Mouse (Mus musculus): ENCODE measurements around the gene Pxt1.
"Not testable (repeated sequence)": the region's sequence is repeated elsewhere in the genome, so short reads cannot be mapped to it uniquely, and the experiment has no call there.

Gene Pxt1

DNA sequence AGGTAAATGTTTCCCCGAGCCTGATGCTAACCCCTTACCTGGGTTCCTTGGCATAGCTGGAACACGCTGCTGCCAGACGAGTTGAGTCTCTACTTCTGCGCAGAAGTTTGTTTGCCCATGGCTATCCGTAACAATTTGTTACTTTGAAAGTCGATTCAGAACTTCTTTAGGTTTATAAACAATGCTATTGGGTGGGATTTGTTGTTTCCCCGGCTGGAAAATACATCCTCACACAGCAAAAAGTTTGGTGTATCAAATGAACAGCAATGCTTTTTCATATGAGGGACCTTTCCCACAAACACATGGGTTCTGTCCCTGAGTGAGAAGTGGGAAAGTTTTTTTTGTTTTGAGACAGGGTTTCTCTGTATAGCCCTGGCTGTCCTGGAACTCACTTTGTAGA, at the start of gene Pxt1:
Pxt1 (minus strand) TSS at position 101 of the 400 bp plus-strand sequence.
- DNase-seq: no peak

DNA sequence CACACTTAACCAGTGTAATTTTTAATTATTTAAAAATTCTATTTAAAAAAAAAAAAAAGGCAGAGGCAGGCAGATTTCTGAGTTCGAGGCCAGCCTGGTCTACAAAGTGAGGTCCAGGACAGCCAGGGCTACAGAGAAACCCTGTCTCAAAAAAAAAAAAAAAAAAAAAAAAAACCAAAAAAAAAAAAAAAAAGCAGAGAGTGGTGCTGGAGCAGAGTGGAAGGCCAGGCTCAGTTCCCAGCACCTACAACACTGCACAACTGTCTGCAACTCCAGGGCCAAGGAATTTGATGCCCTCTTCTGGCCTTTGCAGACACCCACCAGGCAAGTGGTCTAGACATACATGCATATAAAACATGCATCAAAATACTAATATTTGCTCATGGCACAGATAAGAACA, 49.4 kb upstream of the Pxt1 start:
- DNase-seq: not testable (repeated sequence)

DNA sequence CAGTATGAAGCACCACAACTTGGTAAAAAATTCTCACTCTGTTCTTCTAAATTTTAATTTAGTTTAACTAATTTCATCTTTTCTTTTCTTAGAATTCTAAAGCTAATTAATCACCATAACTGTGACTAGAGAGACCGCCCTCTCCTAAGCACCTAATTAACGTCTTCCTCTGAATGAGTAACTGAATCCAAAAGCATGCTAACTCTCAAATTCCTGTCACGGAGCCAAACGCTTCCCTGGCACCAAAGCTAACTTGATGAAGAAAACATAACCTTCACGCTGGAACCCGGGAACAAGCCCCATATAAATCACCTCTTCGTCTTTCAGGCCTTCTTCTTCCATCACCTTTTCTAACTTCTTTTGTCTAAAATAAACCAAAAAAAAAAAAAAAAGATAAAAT, 48.5 kb upstream of the Pxt1 start:
- peak; percentile 28 for DNase-seq

GRCm38 (mm10) chr17:28991286-28991685, 47.6 kb upstream of the Pxt1 start:
- no peak for DNase-seq

GRCm38 (mm10) chr17:28990060-28990459, 46.4 kb upstream of the Pxt1 start:
- DNase-seq: no peak

DNA sequence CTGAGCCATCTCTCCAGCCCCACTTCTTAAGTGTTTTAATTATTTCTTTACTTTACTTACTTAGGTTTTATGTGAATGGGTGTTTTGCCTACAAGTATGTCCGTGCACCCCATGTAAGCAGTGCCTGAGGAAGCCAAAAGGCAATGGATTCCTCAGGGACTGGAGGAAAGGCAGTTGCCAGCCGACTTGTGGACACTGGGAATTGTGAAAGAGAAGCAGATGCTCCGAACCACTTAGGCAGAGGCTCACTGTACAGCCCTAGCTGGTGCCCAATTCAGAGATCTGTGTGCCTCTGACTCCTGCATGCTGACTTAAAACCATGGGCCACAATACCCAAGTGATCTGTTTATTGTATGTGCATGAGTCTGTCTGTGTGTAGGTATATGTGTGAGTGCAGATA, 45.4 kb upstream of the Pxt1 start:
- no peak for DNase-seq

GRCm38 (mm10) chr17:28988291-28988690, 44.7 kb upstream of the Pxt1 start:
- no peak for DNase-seq

DNA sequence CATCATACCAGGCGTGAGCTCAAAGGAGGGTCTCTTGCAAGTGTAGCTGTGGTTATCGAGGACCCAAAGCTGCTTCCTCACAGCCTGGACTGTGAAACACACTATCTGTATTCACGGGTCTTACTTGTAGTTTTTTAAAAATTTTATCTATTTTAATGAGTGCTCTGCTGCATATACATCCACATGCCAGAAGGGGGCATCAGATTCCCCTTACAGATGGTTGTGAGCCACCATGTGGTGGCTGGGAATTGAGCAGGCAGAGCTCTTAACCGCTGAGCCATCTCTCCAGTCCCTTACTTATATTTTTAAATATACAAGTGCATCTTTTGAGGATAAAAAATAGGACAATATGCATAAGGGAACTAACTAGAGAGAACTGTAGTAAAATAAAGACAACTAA, 44.1 kb upstream of the Pxt1 start:
- peak; percentile 22 for DNase-seq

GRCm38 (mm10) chr17:28986833-28987232, 43.2 kb upstream of the Pxt1 start:
- DNase-seq: no peak

GRCm38 (mm10) chr17:28984724-28985420, 41.2 kb upstream of the Pxt1 start:
- DNase-seq: no peak

DNA sequence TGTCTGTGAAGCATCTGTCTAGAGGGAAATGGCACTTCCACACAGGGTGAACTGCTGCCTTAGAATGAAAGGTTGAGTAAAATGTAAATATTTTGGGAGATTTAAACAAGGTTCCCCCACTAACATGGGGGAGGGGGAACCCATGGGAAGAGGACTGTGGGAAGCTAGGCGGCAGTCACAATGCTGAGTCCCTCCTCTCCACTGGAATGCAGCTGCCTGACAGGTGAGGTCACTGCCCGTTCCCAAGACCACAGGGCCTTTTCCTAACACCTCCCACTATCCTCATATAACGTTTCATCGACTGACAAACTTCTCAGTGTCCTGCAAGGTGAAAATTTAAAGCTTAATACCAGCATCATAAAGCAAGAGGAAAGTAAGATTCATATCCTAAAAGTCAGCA, 39.0 kb upstream of the Pxt1 start:
- DNase-seq: no peak

- DNase-seq: no peak
Observed at GRCm38 (mm10) chr17:28981081-28981480, 37.4 kb upstream of the Pxt1 start.

GRCm38 (mm10) chr17:28979091-28979490, 35.5 kb upstream of the Pxt1 start:
- no peak for DNase-seq

DNA sequence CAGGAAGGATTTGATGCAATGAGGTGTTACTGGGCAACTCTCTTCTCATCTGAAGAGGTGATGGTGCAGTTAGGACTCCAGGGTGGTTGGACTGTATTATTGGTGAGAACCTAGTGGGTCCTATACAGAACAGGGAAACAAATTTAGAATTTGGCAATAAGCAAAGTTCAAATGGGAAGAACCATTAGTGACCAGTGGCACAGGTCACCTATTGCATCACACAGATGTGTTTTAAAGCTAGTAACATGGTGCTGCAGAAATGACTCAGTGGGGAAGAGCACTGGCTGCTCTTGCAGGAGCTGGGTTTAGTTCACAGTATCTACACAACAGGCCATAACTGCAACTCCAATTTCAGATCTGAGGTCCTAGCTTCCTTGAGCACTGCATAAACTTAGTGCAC, 26.5 kb upstream of the Pxt1 start:
- no peak for DNase-seq

DNA sequence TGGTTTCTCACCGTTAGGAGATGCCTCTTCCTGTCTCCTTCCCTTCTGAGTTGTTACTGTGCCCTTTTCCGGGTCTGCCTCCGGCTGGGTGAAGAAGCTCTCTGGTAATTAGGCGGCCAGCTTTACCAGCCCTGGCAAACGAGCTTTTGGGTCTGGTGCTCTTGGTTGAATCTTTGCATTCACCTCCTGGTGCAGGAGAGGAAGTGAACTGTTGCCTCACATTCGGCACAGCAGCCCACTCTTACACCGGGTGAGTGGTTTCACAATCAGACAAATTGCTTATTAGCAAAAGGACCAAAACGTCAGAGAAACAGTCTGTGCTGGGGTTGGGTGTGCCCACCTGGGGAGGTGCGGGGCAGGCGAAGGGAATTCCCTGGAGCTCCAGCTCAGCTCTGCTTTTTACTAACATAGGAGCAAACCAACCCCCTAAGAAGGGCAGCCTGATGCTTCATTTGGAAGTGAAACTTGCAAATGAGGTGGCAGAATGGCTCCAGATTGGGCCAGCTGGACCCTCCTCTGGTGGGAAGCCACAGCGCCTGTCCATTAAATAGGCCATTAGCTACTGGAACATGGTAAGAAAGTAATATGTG, 23.5 kb upstream of the Pxt1 start:
- DNase-seq: no peak

GRCm38 (mm10) chr17:28961596-28961995, 18.0 kb upstream of the Pxt1 start:
- DNase-seq: no peak

DNA sequence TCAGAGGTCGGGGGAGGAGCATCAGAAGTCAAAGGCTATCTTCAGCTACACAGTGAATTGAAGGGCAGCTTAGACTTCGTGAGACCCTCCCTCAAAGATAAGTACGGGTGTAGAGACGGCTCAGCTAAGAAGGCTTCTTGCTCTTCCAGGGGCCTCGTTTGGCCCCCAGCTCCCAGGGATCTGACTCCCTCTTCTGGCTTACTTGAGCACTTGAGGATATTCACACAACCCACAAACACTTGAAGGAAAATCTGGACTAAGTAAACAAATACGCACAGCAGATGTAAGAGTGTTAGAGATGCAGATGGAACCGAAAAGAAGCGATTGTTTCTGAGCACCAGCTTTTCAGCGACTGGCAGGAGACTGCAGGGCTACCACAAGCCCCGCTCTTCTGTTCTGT, 17.0 kb upstream of the Pxt1 start:
- DNase-seq: no peak

- DNase-seq: no peak
Observed at GRCm38 (mm10) chr17:28954416-28954815, 10.8 kb upstream of the Pxt1 start.

DNA sequence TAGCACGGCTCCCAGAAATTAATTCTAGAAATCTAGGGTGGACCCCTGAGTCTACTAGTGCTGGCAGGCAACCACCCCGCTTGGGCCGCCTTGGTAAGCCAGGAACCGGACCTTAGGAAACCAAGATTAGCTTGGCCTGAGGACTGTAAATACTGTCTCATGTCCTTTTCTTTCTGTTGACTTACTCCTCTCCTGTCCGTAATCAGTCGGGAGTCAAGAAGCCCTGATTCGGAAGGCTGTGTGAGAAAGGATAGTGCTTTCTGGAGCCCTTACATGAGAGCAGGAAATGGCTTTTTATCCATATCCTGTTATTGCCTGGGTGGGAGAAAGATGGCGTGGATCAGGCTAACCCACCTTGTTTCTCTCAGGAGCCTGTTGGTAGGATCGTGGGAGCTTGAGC, 9.6 kb upstream of the Pxt1 start:
- no peak for DNase-seq

DNA sequence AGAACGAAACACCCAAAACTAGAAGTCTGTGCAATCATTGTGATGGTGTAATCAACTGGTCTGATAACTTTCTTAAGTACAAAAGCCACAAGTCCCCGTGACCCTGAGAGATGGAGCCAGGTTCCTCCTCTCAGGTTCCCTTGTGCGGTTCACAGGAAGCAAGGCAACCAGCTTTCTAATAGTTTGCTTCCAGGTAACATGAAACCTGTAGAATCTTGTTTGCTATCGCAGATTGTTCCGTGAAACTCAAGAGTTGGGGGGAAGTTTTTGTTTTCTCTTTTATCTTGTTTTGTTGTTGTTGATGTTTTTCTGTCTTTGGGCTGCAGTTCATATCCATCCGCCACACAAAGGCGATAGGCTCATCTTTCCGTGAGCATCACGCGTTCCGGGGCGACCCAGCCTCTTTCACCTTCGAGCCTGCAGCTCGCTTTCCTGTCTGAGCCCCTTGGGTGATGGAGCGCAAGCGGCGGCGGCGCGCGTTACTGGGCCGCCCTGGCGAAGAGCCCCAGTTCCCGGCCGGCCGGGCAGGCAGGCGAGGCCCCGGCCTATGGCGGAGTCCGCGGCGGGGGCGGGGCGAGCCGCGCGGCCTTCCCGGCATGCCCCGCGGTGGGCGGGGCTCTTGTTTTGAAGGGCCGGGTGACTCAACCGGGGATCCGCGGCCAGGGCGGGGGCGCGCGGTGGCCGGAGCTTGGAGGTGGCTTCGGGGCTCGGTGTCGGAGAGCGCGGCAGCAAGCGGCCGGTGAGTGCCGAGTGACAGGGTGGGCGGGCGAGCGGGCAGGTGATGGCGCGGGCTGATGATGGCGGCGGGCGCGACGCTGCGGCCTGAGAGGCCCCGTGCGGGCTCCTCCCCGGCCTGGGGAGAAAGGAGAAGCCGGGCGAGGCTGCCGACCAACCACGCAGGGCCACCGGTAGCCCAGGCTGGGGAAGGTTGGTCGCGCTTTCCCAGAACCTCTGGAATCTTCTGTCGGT, 8.5 kb upstream of the Pxt1 start, which contains the start of gene Kctd20:
Kctd20 (plus strand) TSS at position 120 of the 969 bp plus-strand sequence.
- DNase-seq: peak; percentile 90

- no peak for DNase-seq
Observed at GRCm38 (mm10) chr17:28950751-28951150, 7.1 kb upstream of the Pxt1 start.

DNA sequence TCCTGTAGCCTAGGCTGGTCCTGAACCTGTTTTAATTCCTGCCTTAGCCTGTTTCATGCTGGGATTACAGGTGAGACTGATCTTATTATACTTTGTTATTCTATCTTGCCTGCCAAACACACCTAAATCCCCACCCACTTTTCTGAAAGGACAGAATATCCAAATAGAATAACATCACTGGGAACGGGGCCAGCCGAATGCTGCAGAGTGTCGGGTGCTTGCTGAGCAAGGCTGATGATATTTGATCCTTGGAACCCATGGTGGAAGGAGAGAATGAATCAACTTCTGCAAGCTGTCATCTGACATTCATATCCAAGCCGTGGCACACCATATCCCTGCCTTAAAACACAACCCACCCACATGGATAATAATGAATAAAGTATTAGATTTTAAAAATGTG, 5.0 kb upstream of the Pxt1 start:
- no peak for DNase-seq
